Mouse (Mus musculus): ENCODE measurements around the gene Gm20388. TPM values are rescaled to one million over a fixed set of nuclear protein-coding genes. Genes with fewer than 3 reads are reported as not detected.

Gm20388 gene
- polyA plus RNA-seq, 1 experiment from 2014 or later: not detected

DNA sequence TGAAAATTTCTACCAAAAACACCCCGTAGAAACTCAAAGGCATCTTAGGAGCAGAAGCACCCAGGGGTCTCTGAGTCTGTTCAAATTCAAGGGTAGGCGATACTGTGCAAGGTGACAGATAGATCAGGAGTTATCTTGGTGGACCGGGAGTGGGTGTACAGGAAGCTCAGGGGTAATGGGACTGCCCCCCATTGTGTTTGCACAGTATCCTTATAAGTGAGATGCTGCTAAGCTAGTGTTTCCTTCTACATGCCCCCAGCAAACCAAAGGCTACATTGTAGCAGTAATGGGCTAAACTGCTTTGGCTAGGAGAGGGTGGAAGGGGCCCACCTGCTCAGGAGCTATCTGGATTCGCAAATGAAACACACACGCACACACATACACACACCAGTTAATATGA, 1250.8 kb downstream of the Gm20388 start:
- Histone ChIP-seq H3K4me1 (replicated peaks; ENCODE audit: control insufficient read depth, insufficient read depth, low read length) (no peaks in the 10 kb centered on the region), H3K36me3 (ENCODE audit: control insufficient read depth, insufficient read depth) (no peaks in the 10 kb centered on the region), H3K27me3 (replicated peaks; ENCODE audit: control insufficient read depth, insufficient read depth, low read length) (no peaks in the 10 kb centered on the region), H3K27ac (ENCODE audit: low read depth, low read length) (no peak overlapping the region), H3K4me3 (ENCODE audit: low read depth, low read length) (no peak overlapping the region), H3K9me3 (ENCODE audit: control insufficient read depth) (no peaks in the 10 kb centered on the region), H3K9ac (ENCODE audit: low read depth, low read length) (no peak overlapping the region), H3K4me2 (replicated peaks; ENCODE audit: low read depth) (no peak overlapping the region)
- ATAC-seq: no peak
- no peak for TF ChIP-seq CTCF (IDR thresholded peaks at IDR 0.05; ENCODE audit: low read depth)
- 88% methylated on average over 5 of the region's 5 CpGs for WGBS

GRCm38 (mm10) chr8:121162413-121162812, 1251.8 kb downstream of the Gm20388 start:
- H3K27me3 ChIP-seq (replicated peaks; ENCODE audit: control insufficient read depth, insufficient read depth, low read length): no peaks in the 10 kb centered on the region
- no peak overlapping the region for H3K4me3 ChIP-seq (ENCODE audit: low read depth, low read length)
- H3K4me2 ChIP-seq (replicated peaks; ENCODE audit: low read depth): no peak overlapping the region
- H3K4me1 ChIP-seq (replicated peaks; ENCODE audit: control insufficient read depth, insufficient read depth, low read length): no peaks in the 10 kb centered on the region
- no peak overlapping the region for H3K9ac ChIP-seq (ENCODE audit: low read depth, low read length)
- H3K9me3 ChIP-seq (ENCODE audit: control insufficient read depth): no peaks in the 10 kb centered on the region
- WGBS: 59% methylated on average over 4 of the region's 4 CpGs
- ATAC-seq: no peak
- H3K36me3 ChIP-seq (ENCODE audit: control insufficient read depth, insufficient read depth): no peaks in the 10 kb centered on the region
- no peak for TF ChIP-seq CTCF (IDR thresholded peaks at IDR 0.05; ENCODE audit: low read depth)
- H3K27ac ChIP-seq (ENCODE audit: low read depth, low read length): no peak overlapping the region

- no peaks in the 10 kb centered on the region for H3K9me3 ChIP-seq (ENCODE audit: control insufficient read depth)
- H3K9ac ChIP-seq (ENCODE audit: low read depth, low read length): no peak overlapping the region
- ATAC-seq: no peak
- no peaks in the 10 kb centered on the region for H3K27me3 ChIP-seq (replicated peaks; ENCODE audit: control insufficient read depth, insufficient read depth, low read length)
- H3K4me3 ChIP-seq (ENCODE audit: low read depth, low read length): no peak overlapping the region
- TF ChIP-seq CTCF (IDR thresholded peaks at IDR 0.05; ENCODE audit: low read depth): no peak
- no peak overlapping the region for H3K27ac ChIP-seq (ENCODE audit: low read depth, low read length)
- WGBS: 74% methylated on average over 11 of the region's 11 CpGs
- H3K4me1 ChIP-seq (replicated peaks; ENCODE audit: control insufficient read depth, insufficient read depth, low read length): no peaks in the 10 kb centered on the region
- H3K4me2 ChIP-seq (replicated peaks; ENCODE audit: low read depth): no peak overlapping the region
- no peaks in the 10 kb centered on the region for H3K36me3 ChIP-seq (ENCODE audit: control insufficient read depth, insufficient read depth)
Measured at GRCm38 (mm10) chr8:121162906-121163695, 1252.5 kb downstream of the Gm20388 start.

DNA sequence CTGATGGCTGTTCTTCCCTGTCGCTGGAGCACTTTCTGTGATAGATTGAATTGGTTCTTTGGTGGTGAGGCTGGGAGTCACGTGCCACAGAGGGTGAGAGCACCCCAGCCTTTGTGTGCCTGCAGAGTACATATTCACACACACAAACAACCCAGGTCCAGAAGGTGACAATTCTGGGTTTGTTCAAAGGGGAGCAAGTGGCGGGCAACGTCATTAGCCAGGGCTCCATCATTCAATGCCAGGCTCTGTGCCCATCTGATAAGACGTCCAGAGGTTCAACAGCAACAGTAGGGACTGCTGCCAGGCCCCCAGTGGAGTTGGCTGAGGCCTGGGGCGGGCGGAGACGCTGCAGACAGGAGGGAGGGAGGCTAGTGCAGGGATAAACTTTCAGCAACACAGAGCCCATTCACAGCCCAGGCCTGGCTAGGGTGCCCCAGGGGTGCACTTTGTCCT, 1253.4 kb downstream of the Gm20388 start:
- no peak for TF ChIP-seq CTCF (IDR thresholded peaks at IDR 0.05; ENCODE audit: low read depth)
- Histone ChIP-seq H3K4me1 (replicated peaks; ENCODE audit: control insufficient read depth, insufficient read depth, low read length) (no peaks in the 10 kb centered on the region), H3K9me3 (ENCODE audit: control insufficient read depth) (no peaks in the 10 kb centered on the region), H3K4me2 (replicated peaks; ENCODE audit: low read depth) (no peak overlapping the region), H3K27me3 (replicated peaks; ENCODE audit: control insufficient read depth, insufficient read depth, low read length) (no peaks in the 10 kb centered on the region), H3K36me3 (ENCODE audit: control insufficient read depth, insufficient read depth) (no peaks in the 10 kb centered on the region), H3K4me3 (ENCODE audit: low read depth, low read length) (no peak overlapping the region), H3K9ac (ENCODE audit: low read depth, low read length) (no peak overlapping the region), H3K27ac (ENCODE audit: low read depth, low read length) (no peak overlapping the region)
- 35% methylated on average over 8 of the region's 8 CpGs for WGBS
- 0 out of 2 replicates have a peak, but pooled peaks have one; percentile 38 for ATAC-seq

DNA sequence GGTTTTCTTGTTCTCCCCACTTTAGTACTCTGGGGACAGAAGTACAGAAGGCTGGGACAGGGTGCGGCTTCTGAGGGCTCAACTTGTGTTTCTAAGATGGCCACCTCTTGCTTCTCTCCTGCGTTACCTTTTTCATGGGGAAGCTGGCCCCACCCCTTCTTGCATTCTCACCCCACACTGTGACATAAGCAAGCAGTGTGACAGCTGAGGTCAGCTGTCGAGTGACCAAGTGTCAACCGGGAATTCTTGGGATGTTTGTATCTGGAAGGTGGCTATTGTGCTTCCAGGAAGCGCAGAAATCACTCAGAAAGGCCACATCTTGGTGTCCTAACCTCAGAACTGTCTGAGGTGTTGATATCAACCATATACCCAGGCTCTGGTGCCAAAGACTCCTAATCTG, 1257.4 kb downstream of the Gm20388 start:
- no peaks in the 10 kb centered on the region for H3K9me3 ChIP-seq (ENCODE audit: control insufficient read depth)
- no peak for ATAC-seq
- no peak overlapping the region for H3K4me2 ChIP-seq (replicated peaks; ENCODE audit: low read depth)
- no peaks in the 10 kb centered on the region for H3K27me3 ChIP-seq (replicated peaks; ENCODE audit: control insufficient read depth, insufficient read depth, low read length)
- H3K4me3 ChIP-seq (ENCODE audit: low read depth, low read length): no peak overlapping the region
- H3K27ac ChIP-seq (ENCODE audit: low read depth, low read length): no peak overlapping the region
- H3K36me3 ChIP-seq (ENCODE audit: control insufficient read depth, insufficient read depth): no peaks in the 10 kb centered on the region
- TF ChIP-seq CTCF (IDR thresholded peaks at IDR 0.05; ENCODE audit: low read depth): no peak
- H3K4me1 ChIP-seq (replicated peaks; ENCODE audit: control insufficient read depth, insufficient read depth, low read length): no peaks in the 10 kb centered on the region
- 63% methylated on average over 5 of the region's 5 CpGs for WGBS
- no peak overlapping the region for H3K9ac ChIP-seq (ENCODE audit: low read depth, low read length)

GRCm38 (mm10) chr8:121170116-121170515, 1259.5 kb downstream of the Gm20388 start:
- no peaks in the 10 kb centered on the region for H3K27me3 ChIP-seq (replicated peaks; ENCODE audit: control insufficient read depth, insufficient read depth, low read length)
- no peak overlapping the region for H3K4me2 ChIP-seq (replicated peaks; ENCODE audit: low read depth)
- H3K27ac ChIP-seq (ENCODE audit: low read depth, low read length): no peak overlapping the region
- TF ChIP-seq CTCF (IDR thresholded peaks at IDR 0.05; ENCODE audit: low read depth): no peak
- H3K4me1 ChIP-seq (replicated peaks; ENCODE audit: control insufficient read depth, insufficient read depth, low read length): no peaks in the 10 kb centered on the region
- no peaks in the 10 kb centered on the region for H3K36me3 ChIP-seq (ENCODE audit: control insufficient read depth, insufficient read depth)
- no peaks in the 10 kb centered on the region for H3K9me3 ChIP-seq (ENCODE audit: control insufficient read depth)
- no peak for ATAC-seq
- 55% methylated on average over 7 of the region's 7 CpGs for WGBS
- no peak overlapping the region for H3K9ac ChIP-seq (ENCODE audit: low read depth, low read length)
- no peak overlapping the region for H3K4me3 ChIP-seq (ENCODE audit: low read depth, low read length)
